In the genomic region with DNA sequence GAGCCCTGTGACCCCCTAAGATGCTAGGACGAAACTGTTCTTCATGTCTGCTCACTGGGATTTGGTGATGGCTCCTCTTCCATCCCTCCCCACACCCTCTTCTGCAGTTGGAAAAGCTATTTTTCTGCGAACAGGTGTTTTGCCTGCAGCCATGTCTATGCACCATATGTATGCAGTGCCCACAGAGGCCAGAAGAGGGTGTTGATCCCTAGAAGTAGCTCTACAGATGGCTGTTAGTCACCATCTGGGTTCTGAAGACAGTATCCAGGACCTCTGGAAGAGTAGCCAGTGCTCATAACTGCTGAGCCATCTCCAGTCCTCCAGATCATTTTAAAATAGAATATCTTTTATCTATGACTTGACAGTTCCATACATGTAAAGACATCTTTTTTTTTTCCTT, we compare ENCODE assay signal across 13 mouse cellular contexts. TPM values are rescaled to one million over a fixed set of nuclear protein-coding genes. Genes with fewer than 3 reads are reported as not detected.
DNase-seq lines count a peak whose midpoint lies in the region; ATAC-seq and TF ChIP-seq lines count a peak whose summit lies in the region.
"Had no signal": no experiment of that assay in that cellular context is flagged by ENCODE, and none has a peak within 500 bp of the region (broad histone marks: within the 10 kb centered on the region; RNA-seq: fewer than 3 reads in every experiment).

No protein-coding gene starts in this region.

- H3K9ac ChIP-seq in forebrain, postnatal 0 days: no peak overlapping the region
- no peak overlapping the region for H3K9ac ChIP-seq in forebrain, embryonic 14.5 days (ENCODE audit: low read length)
- H3K9ac ChIP-seq: lung, embryonic 15.5 days; neural tube, embryonic 13.5 days; stomach, embryonic 15.5 days had no signal

- H3K4me1 ChIP-seq in forebrain, postnatal 0 days (ENCODE audit: insufficient read depth): no peaks in the 10 kb centered on the region
- H3K4me1 ChIP-seq in forebrain, embryonic 14.5 days (ENCODE audit: control insufficient read depth, insufficient read depth, low read length): no peaks in the 10 kb centered on the region
- peaks cover 9% of the 10 kb centered on the region for H3K4me1 ChIP-seq in lung, adult 2 months (ENCODE audit: control insufficient read depth, insufficient read depth, low read length)
- H3K4me1 ChIP-seq in bone marrow, adult 2 months (ENCODE audit: control insufficient read depth, insufficient read depth, low read length): no peaks in the 10 kb centered on the region
- H3K4me1 ChIP-seq: lung, embryonic 15.5 days; neural tube, embryonic 13.5 days; stomach, embryonic 15.5 days had no signal

- H3K4me3 ChIP-seq in forebrain, postnatal 0 days (ENCODE audit: low read depth, low read length): no peak overlapping the region
- H3K4me3 ChIP-seq in forebrain, embryonic 14.5 days (ENCODE audit: low read depth, low read length): no peak overlapping the region
- no peak overlapping the region for H3K4me3 ChIP-seq in lung, adult 2 months (replicated peaks; ENCODE audit: extremely low read depth, low read depth, low read length)
- no peak overlapping the region for H3K4me3 ChIP-seq in bone marrow, adult 2 months (replicated peaks; ENCODE audit: control insufficient read depth, low read depth, low read length)
- H3K4me3 ChIP-seq: lung, embryonic 15.5 days; neural tube, embryonic 13.5 days; stomach, embryonic 15.5 days had no signal

- peak; percentile 34 for TF ChIP-seq CTCF in forebrain, postnatal 0 days (IDR thresholded peaks at IDR 0.05; ENCODE audit: low read depth)
- TF ChIP-seq CTCF in lung, adult 2 months (IDR thresholded peaks at IDR 0.05; ENCODE audit: insufficient read depth, low read length): peak; percentile 22; the same call in 1 of the 2 replicates
- peak; percentile 18; the same call in 1 of the 2 replicates for TF ChIP-seq CTCF in bone marrow, adult 2 months (IDR thresholded peaks at IDR 0.05; ENCODE audit: control insufficient read depth, insufficient read depth, low read length)

- no peaks in the 10 kb centered on the region for H3K27me3 ChIP-seq in forebrain, postnatal 0 days (ENCODE audit: insufficient read depth, low read length)
- no peaks in the 10 kb centered on the region for H3K27me3 ChIP-seq in forebrain, embryonic 14.5 days (replicated peaks; ENCODE audit: control insufficient read depth, insufficient read depth, low read length)
- H3K27me3 ChIP-seq: lung, embryonic 15.5 days; neural tube, embryonic 13.5 days; stomach, embryonic 15.5 days had no signal

- 86% methylated on average over 2 of the region's 2 CpGs for WGBS in forebrain, postnatal 0 days
- WGBS in forebrain, embryonic 14.5 days: 86% methylated on average over 2 of the region's 2 CpGs
- WGBS in lung, adult 2 months: 94% methylated on average over 2 of the region's 2 CpGs
- 77% methylated on average over 2 of the region's 2 CpGs for WGBS in bone marrow, adult 2 months

- ATAC-seq in forebrain, postnatal 0 days: no peak
- ATAC-seq in forebrain, embryonic 14.5 days: no peak

- H3K9me3 ChIP-seq in forebrain, postnatal 0 days (ENCODE audit: low read length): no peaks in the 10 kb centered on the region
- no peaks in the 10 kb centered on the region for H3K9me3 ChIP-seq in forebrain, embryonic 14.5 days (replicated peaks; ENCODE audit: control insufficient read depth, low read length)
- H3K9me3 ChIP-seq: lung, embryonic 15.5 days; neural tube, embryonic 13.5 days; stomach, embryonic 15.5 days had no signal

- TF ChIP-seq POLR2A in lung, adult 2 months (IDR thresholded peaks at IDR 0.05; ENCODE audit: borderline replicate concordance, extremely low read depth, low read depth, low read length): no peak
- no peak for TF ChIP-seq POLR2A in bone marrow, adult 2 months (IDR thresholded peaks at IDR 0.05; ENCODE audit: borderline replicate concordance, control insufficient read depth, low read depth, low read length)

- H3K4me2 ChIP-seq in forebrain, postnatal 0 days (ENCODE audit: low read depth): no peak overlapping the region
- no peak overlapping the region for H3K4me2 ChIP-seq in forebrain, embryonic 14.5 days (ENCODE audit: low read length)
- H3K4me2 ChIP-seq: lung, embryonic 15.5 days; neural tube, embryonic 13.5 days; stomach, embryonic 15.5 days had no signal

- H3K27ac ChIP-seq in forebrain, postnatal 0 days (ENCODE audit: low read depth, low read length): no peak overlapping the region
- H3K27ac ChIP-seq in forebrain, embryonic 14.5 days (ENCODE audit: low read depth, low read length): no peak overlapping the region
- H3K27ac ChIP-seq in bone marrow, adult 2 months (ENCODE audit: control insufficient read depth, insufficient read depth, low read depth, low read length, poor library complexity): no peak overlapping the region
- H3K27ac ChIP-seq: lung, embryonic 15.5 days; neural tube, embryonic 13.5 days; stomach, embryonic 15.5 days had no signal

- no peaks in the 10 kb centered on the region for H3K36me3 ChIP-seq in forebrain, postnatal 0 days (ENCODE audit: insufficient read depth)
- H3K36me3 ChIP-seq in forebrain, embryonic 14.5 days (ENCODE audit: control insufficient read depth, insufficient read depth, low read length): no peaks in the 10 kb centered on the region
- H3K36me3 ChIP-seq: lung, embryonic 15.5 days; neural tube, embryonic 13.5 days; stomach, embryonic 15.5 days had no signal

- DNase-seq in forebrain, postnatal 0 days: no peak
- DNase-seq in forebrain, embryonic 14.5 days (ENCODE audit: low spot score): no peak
- DNase-seq in lung, adult 2 months: no peak
- no peak for DNase-seq in lung, postnatal 25 days (ENCODE audit: low spot score)
- peak; percentile 16 for DNase-seq in thymus, postnatal 0 days (ENCODE audit: low spot score)
- no peak for DNase-seq in gastrocnemius, postnatal 10 days
- no peak for DNase-seq in right cerebral cortex, adult 18-20 months
- DNase-seq: cerebellum, adult 11-12 months; heart, postnatal 4 days had no signal

RNA-seq across cellular contexts. Expression of gene Slc24a4, which starts 20.2 kb away (rescaled TPM):
- 3.0 and 5.6 TPM in 2 replicates for total RNA-seq in forebrain, postnatal 0 days (2014; rRNA removed)
- polyA plus RNA-seq in forebrain, postnatal 0 days (2015; fragmentation: Nextera tagmentation; extraction: Ambion mirVana): 1.4 and 2.4 TPM in 2 replicates
- polyA plus RNA-seq in forebrain, embryonic 14.5 days (2014; fragmentation: Nextera tagmentation; extraction: Ambion mirVana): 0.74 and 1.1 TPM in 2 replicates
- 20.2 and 25.2 TPM in 2 replicates for polyA plus RNA-seq in lung, adult 2 months (2012; rRNA removed)
- not detected in 2 replicates for polyA plus RNA-seq in bone marrow, adult 2 months (2011; ENCODE audit: insufficient read depth, insufficient read length, low replicate concordance, missing spikeins)
- 1.1 and 1.6 TPM in 2 replicates for polyA plus RNA-seq in thymus, postnatal 0 days (2015; fragmentation: Nextera tagmentation; extraction: Ambion mirVana)
- under 1 TPM; 0.26 to 0.32 TPM for total RNA-seq in gastrocnemius, postnatal 10 days (2021)
